Mouse (Mus musculus) liver, embryonic 16.5 days (tissue): Measurements from ENCODE around the gene Mapk6. TPM values are rescaled to one million over a fixed set of nuclear protein-coding genes. Genes with fewer than 3 reads are reported as not detected.
A peak's percentile ranks its signal among the peaks of the same experiment; 100 is the strongest.

Source experiments
- ATAC-seq: fragments of 200-750 bp; cut with Nextera tagmentation; 2 replicates; pipeline ENCODE4 v1.8.0; 2017; ENCODE audit warnings: low read depth, mild to moderate bottlenecking, moderate number of reproducible peaks, moderate library complexity
- H3K27ac ChIP-seq: fragments of 300-500 bp; sonication (generic); 2 replicates; pipeline ENCODE4 v1.5.1; 2014; ENCODE audit warnings: mild to moderate bottlenecking, low read length
- H3K27me3 ChIP-seq: fragments of 300-500 bp; sonication (generic); 2 replicates; pipeline ENCODE4 v1.6.1; 2014; ENCODE audit warnings: low read depth, low read length, mixed read lengths; ENCODE audit not compliant: control insufficient read depth, insufficient read depth
- H3K36me3 ChIP-seq: fragments of 300-500 bp; sonication (generic); 2 replicates; pipeline ENCODE4 v1.6.1; 2014; ENCODE audit warnings: mild to moderate bottlenecking; ENCODE audit not compliant: control insufficient read depth, insufficient read depth
- H3K4me1 ChIP-seq: fragments of 300-500 bp; sonication (generic); 2 replicates; pipeline ENCODE4 v1.6.1; 2014; ENCODE audit warnings: low read depth, low read length, mixed read lengths; ENCODE audit not compliant: control insufficient read depth
- H3K4me2 ChIP-seq: fragments of 300-500 bp; sonication (generic); 2 replicates; pipeline ENCODE4 v1.6.1; 2014; ENCODE audit warnings: low read depth, low read length, mixed read lengths
- H3K4me3 ChIP-seq: fragments of 300-500 bp; sonication (generic); 2 replicates; pipeline ENCODE4 v1.5.1; 2014; ENCODE audit warnings: low read depth, mild to moderate bottlenecking, low read length
- H3K9ac ChIP-seq: fragments of 300-500 bp; sonication (generic); 2 replicates; pipeline ENCODE4 v1.6.1; 2014; ENCODE audit warnings: low read depth, low read length
- H3K9me3 ChIP-seq: fragments of 300-500 bp; sonication (generic); replicated peaks from 2 replicates; pipeline ENCODE4 v1.6.1; 2016; ENCODE audit warnings: low read length; ENCODE audit not compliant: control insufficient read depth
- WGBS: fragments of 180-500 bp; shearing (Covaris S2); extraction: QIAGEN DNeasy Blood & Tissue Kit; methylation state at CpG from one replicate; pipeline ENCODE4 v1.1.7; 2014; ENCODE audit not compliant: insufficient replicate concordance; 5-methylcytosine and 5-hydroxymethylcytosine counted together
- polyA plus RNA-seq: library from polyadenylated mRNA; unstranded; fragments of >200 nt; fragmentation: Nextera tagmentation; extraction: Ambion mirVana; gene quantifications from 2 replicates; pipeline ENCODE4 v1.2.1, GENCODE M21; 2015

Mapk6 gene
- polyA plus RNA-seq, 1 experiment from 2014 or later: 14.3 TPM

- Histone ChIP-seq H3K9me3 (no peaks in the 10 kb centered on the region), H3K4me2 (no peak overlapping the region), H3K4me1 (no peaks in the 10 kb centered on the region), H3K9ac (no peak overlapping the region), H3K36me3 (no peaks in the 10 kb centered on the region), H3K27me3 (no peaks in the 10 kb centered on the region), H3K27ac (no peak overlapping the region), H3K4me3 (no peak overlapping the region)
- peak; percentile 53; the same call in 1 of the 2 replicates for ATAC-seq
- 57% methylated on average over 4 of the region's 4 CpGs for WGBS
Measured at GRCm38 (mm10) chr9:75362201-75362600, 47.6 kb downstream of the Mapk6 start.

DNA sequence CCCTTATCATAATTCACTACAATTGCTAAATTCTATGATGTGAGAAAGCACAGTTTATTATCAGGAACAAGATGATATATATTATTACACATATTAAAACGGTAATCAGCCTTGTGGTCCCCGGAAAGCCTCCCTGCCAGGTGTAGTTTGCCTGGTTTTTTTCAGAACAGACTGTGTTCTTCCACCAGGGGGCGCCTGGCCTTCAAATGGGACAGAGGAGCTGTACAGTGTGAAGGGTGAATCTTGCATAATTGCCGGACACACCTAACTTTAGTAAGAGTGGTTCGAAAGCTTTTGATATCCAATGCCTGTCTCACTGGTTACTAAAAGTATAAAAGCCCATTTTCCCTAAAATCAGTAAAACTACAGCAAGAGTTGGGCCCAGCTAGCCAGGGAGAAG lies 48.1 kb downstream of the Mapk6 start:
- Histone ChIP-seq H3K4me2 (no peak overlapping the region), H3K36me3 (no peaks in the 10 kb centered on the region), H3K27ac (no peak overlapping the region), H3K4me1 (no peaks in the 10 kb centered on the region), H3K9ac (no peak overlapping the region), H3K4me3 (no peak overlapping the region), H3K27me3 (no peaks in the 10 kb centered on the region), H3K9me3 (no peaks in the 10 kb centered on the region)
- ATAC-seq: 0 out of 2 replicates have a peak, but pooled peaks have one; percentile 53
- 16% methylated on average over 5 of the region's 5 CpGs for WGBS

- Histone ChIP-seq H3K4me3 (no peak overlapping the region), H3K9me3 (no peaks in the 10 kb centered on the region), H3K36me3 (no peaks in the 10 kb centered on the region), H3K27me3 (no peaks in the 10 kb centered on the region), H3K4me1 (no peaks in the 10 kb centered on the region), H3K9ac (no peak overlapping the region), H3K27ac (no peak overlapping the region), H3K4me2 (no peak overlapping the region)
- no peak for ATAC-seq
- WGBS: 55% methylated on average over 9 of the region's 9 CpGs
Measured at GRCm38 (mm10) chr9:75357087-75357654, 52.6 kb downstream of the Mapk6 start.

- Histone ChIP-seq H3K4me2 (no peak overlapping the region), H3K4me1 (no peaks in the 10 kb centered on the region), H3K27ac (no peak overlapping the region), H3K4me3 (no peak overlapping the region), H3K27me3 (no peaks in the 10 kb centered on the region), H3K9ac (no peak overlapping the region), H3K36me3 (no peaks in the 10 kb centered on the region), H3K9me3 (no peaks in the 10 kb centered on the region)
- ATAC-seq: peak; percentile 43; the same call in 1 of the 2 replicates
- 33% methylated on average over 4 of the region's 4 CpGs for WGBS
Measured at GRCm38 (mm10) chr9:75355783-75356182, 54.0 kb downstream of the Mapk6 start.

GRCm38 (mm10) chr9:75353094-75353493 lies 56.7 kb downstream of the Mapk6 start:
- Histone ChIP-seq H3K27me3 (no peaks in the 10 kb centered on the region), H3K27ac (no peak overlapping the region), H3K9me3 (no peaks in the 10 kb centered on the region), H3K4me2 (no peak overlapping the region), H3K36me3 (no peaks in the 10 kb centered on the region), H3K4me1 (no peaks in the 10 kb centered on the region), H3K4me3 (no peak overlapping the region), H3K9ac (no peak overlapping the region)
- no peak for ATAC-seq
- WGBS: 57% methylated on average over 8 of the region's 8 CpGs

- ATAC-seq: no peak
- Histone ChIP-seq H3K4me1 (no peaks in the 10 kb centered on the region), H3K27ac (no peak overlapping the region), H3K4me3 (no peak overlapping the region), H3K27me3 (no peaks in the 10 kb centered on the region), H3K9me3 (no peaks in the 10 kb centered on the region), H3K9ac (no peak overlapping the region), H3K36me3 (no peaks in the 10 kb centered on the region), H3K4me2 (no peak overlapping the region)
- WGBS: 60% methylated on average over 3 of the region's 3 CpGs
Measured at GRCm38 (mm10) chr9:75348641-75349040, 61.2 kb downstream of the Mapk6 start.

DNA sequence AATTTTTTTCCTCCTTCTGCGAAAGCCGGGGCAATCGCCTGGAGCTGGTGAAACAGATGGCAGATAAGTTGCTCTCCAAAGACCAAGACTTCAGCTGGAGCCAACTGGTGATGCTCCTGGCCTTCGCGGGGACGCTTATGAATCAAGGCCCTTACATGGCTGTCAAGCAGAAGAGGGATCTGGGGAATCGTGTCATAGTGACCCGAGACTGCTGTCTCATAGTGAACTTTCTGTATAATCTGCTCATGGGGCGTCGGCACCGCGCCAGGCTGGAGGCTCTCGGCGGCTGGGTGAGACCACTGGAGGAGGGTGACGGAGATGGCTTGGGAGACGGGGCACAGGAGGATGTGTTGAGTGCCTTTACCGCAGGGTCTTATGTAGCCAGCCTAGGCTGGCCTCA lies 61.7 kb downstream of the Mapk6 start:
- 73% methylated on average over 16 of the region's 17 CpGs for whole genome bisulfite sequencing
- H3K9me3 ChIP-seq: no peaks in the 10 kb centered on the region
- no peaks in the 10 kb centered on the region for H3K4me1 ChIP-seq
- H3K27me3 ChIP-seq: no peaks in the 10 kb centered on the region
- no peak overlapping the region for H3K27ac ChIP-seq
- H3K9ac ChIP-seq: no peak overlapping the region
- H3K4me2 ChIP-seq: no peak overlapping the region
- no peaks in the 10 kb centered on the region for H3K36me3 ChIP-seq
- no peak overlapping the region for H3K4me3 ChIP-seq
- no peak for ATAC-seq

DNA sequence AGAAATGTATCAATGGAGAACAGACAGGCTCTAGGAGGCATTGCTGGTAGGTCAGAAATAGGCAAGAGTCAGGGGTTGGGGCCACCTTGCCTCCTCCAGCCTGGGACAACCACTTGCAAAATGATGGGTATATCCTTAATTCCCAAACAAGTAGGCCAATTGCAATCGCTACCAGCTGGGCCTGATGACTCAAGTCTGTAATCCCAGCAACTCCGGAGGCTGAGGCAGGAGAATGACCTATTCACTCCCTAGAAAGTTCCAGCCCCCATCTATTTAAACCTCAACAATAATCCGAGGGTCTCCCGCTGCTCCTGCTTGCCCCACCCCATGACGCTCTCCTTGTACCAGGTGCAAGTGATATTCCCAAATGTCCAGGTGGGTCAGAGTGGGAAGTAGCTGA lies 62.3 kb downstream of the Mapk6 start, which contains the start of gene Bcl2l10:
TSS of gene Bcl2l10 (plus strand) at position 301 of the 400 bp plus-strand sequence.
- Histone ChIP-seq H3K27ac (no peak within 1 kb of the TSS), H3K27me3 (no peaks in the 10 kb centered on the region), H3K9me3 (no peaks in the 10 kb centered on the region), H3K36me3 (no peaks in the 10 kb centered on the region), H3K4me1 (no peaks in the 10 kb centered on the region), H3K4me2 (no peak within 1 kb of the TSS), H3K4me3 (no peak within 1 kb of the TSS), H3K9ac (no peak within 1 kb of the TSS)
- ATAC-seq: no peak
- WGBS: 75% methylated on average over 5 of the region's 5 CpGs

DNA sequence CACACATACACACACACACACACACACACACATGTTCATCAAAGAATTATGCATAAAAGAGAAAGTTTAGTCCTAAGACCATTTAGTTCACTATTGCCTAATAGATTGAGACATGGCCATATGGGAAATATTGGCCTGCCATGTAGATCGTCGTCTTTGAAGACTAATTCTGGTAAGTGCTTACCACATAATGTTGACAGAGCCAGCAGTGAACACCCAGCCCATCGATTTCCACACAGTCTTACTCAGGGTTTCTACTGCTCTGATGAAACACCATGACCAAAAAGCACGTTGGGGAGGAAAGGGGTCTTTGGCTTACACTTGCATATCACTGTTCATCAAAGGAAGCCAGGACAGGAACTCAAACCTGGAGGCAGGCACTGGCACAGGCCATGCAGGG lies 67.4 kb downstream of the Mapk6 start:
- ATAC-seq: 0 out of 2 replicates have a peak, but pooled peaks have one; percentile 41
- 43% methylated on average over 4 of the region's 4 CpGs for WGBS
- H3K27ac ChIP-seq: no peak overlapping the region
- no peaks in the 10 kb centered on the region for H3K36me3 ChIP-seq
- H3K9me3 ChIP-seq: no peaks in the 10 kb centered on the region
- H3K4me1 ChIP-seq: no peaks in the 10 kb centered on the region
- no peak overlapping the region for H3K9ac ChIP-seq
- no peaks in the 10 kb centered on the region for H3K27me3 ChIP-seq
- no peak overlapping the region for H3K4me3 ChIP-seq
- no peak overlapping the region for H3K4me2 ChIP-seq
